Mouse (Mus musculus) bone marrow, adult 2 months (tissue): Measurements from ENCODE around the gene Tcte2. TPM values are rescaled to one million over a fixed set of nuclear protein-coding genes. Genes with fewer than 3 reads are reported as not detected.

Experiments
- H3K27ac ChIP-seq: fragments of 200-500 bp; 2 replicates; pipeline ENCODE4 v1.5.1; 2012; ENCODE audit warnings: low read depth, mild to moderate bottlenecking, control low read depth, inconsistent platforms, low read length; ENCODE audit not compliant: control insufficient read depth, poor library complexity, insufficient read depth
- H3K4me1 ChIP-seq: fragments of 200-500 bp; 2 replicates; pipeline ENCODE4 v1.6.1; 2011; ENCODE audit warnings: low read length; ENCODE audit not compliant: control insufficient read depth, insufficient read depth
- H3K4me3 ChIP-seq: fragments of 200-500 bp; replicated peaks from 2 replicates; pipeline ENCODE3; 2011; ENCODE audit warnings: mild to moderate bottlenecking, low read depth, low read length, control low read depth; ENCODE audit not compliant: control insufficient read depth
- CTCF ChIP-seq: fragments of 200-500 bp; IDR thresholded peaks from 2 replicates; pipeline ENCODE4 v1.5.1; 2011; ENCODE audit warnings: low read length, control low read depth; ENCODE audit not compliant: control insufficient read depth, insufficient read depth
- POLR2A ChIP-seq: fragments of 200-500 bp; IDR thresholded peaks from 2 replicates; pipeline ENCODE4 v1.6.1; 2011; ENCODE audit warnings: low read depth, mild to moderate bottlenecking, control low read depth, low read length, borderline replicate concordance; ENCODE audit not compliant: control insufficient read depth
- WGBS: fragments of 180-500 bp; shearing (Covaris S2); methylation state at CpG from one replicate; pipeline ENCODE4 v1.1.7; 2018; 5-methylcytosine and 5-hydroxymethylcytosine counted together
- polyA plus RNA-seq: library from polyadenylated mRNA; stranded (reverse); fragments of >200 nt; gene quantifications from 2 replicates; pipeline ENCODE4 v1.2.4, GENCODE M21; 2011; ENCODE audit warnings: low replicate concordance; ENCODE audit not compliant: missing spikeins, insufficient read depth, insufficient read length

The Tcte2 gene
- polyA plus RNA-seq, 1 experiment, result 4.1 TPM

- WGBS, result 23% methylated on average over 4 of the region's 4 CpGs
- no peak overlapping the region for H3K27ac ChIP-seq
- TF ChIP-seq POLR2A (no peak), CTCF (no peak)
These were observed 36.5 kb downstream of the Tcte2 start for GRCm38 (mm10) chr17:13725004-13725550.

GRCm38 (mm10) chr17:13722434-13722833, 39.2 kb downstream of the Tcte2 start:
- TF ChIP-seq CTCF, result no peak
- TF ChIP-seq POLR2A, result no peak
- no peaks in the 10 kb centered on the region for H3K4me1 ChIP-seq
- WGBS, result 77% methylated on average over 2 of the region's 2 CpGs
- H3K4me3 ChIP-seq, result no peak overlapping the region
- no peak overlapping the region for H3K27ac ChIP-seq

More at GRCm38 (mm10) chr17:13725004-13725550, 36.5 kb downstream of the Tcte2 start:
- no peaks in the 10 kb centered on the region for H3K4me1 ChIP-seq
- no peak overlapping the region for H3K4me3 ChIP-seq

- 74% methylated on average over 2 of the region's 2 CpGs for WGBS
- no peaks in the 10 kb centered on the region for H3K4me1 ChIP-seq
- TF ChIP-seq POLR2A (no peak), CTCF (no peak)
These were observed 40.3 kb downstream of the Tcte2 start for GRCm38 (mm10) chr17:13721372-13721771.

GRCm38 (mm10) chr17:13720187-13720586, 41.4 kb downstream of the Tcte2 start:
- 86% methylated on average over 5 of the region's 5 CpGs for WGBS
- H3K4me1 ChIP-seq, result no peaks in the 10 kb centered on the region

More at GRCm38 (mm10) chr17:13721372-13721771, 40.3 kb downstream of the Tcte2 start:
- no peak overlapping the region for H3K27ac ChIP-seq
- H3K4me3 ChIP-seq, result no peak overlapping the region

GRCm38 (mm10) chr17:13717428-13717827, 44.2 kb downstream of the Tcte2 start:
- no peak overlapping the region for H3K4me3 ChIP-seq
- TF ChIP-seq CTCF (no peak), POLR2A (no peak)
- 89% methylated on average over 11 of the region's 11 CpGs for WGBS
- no peak overlapping the region for H3K27ac ChIP-seq
- no peaks in the 10 kb centered on the region for H3K4me1 ChIP-seq

More at GRCm38 (mm10) chr17:13720187-13720586, 41.4 kb downstream of the Tcte2 start:
- no peak for TF ChIP-seq CTCF
- no peak for TF ChIP-seq POLR2A
- Histone ChIP-seq H3K4me3 (no peak overlapping the region), H3K27ac (no peak overlapping the region)

GRCm38 (mm10) chr17:13716336-13716735, 45.3 kb downstream of the Tcte2 start:
- 91% methylated on average over 6 of the region's 6 CpGs for WGBS
- H3K4me3 ChIP-seq, result no peak overlapping the region
- TF ChIP-seq CTCF (no peak), POLR2A (no peak)
- no peaks in the 10 kb centered on the region for H3K4me1 ChIP-seq
- no peak overlapping the region for H3K27ac ChIP-seq

- Histone ChIP-seq H3K4me1 (no peaks in the 10 kb centered on the region), H3K27ac (no peak overlapping the region), H3K4me3 (no peak overlapping the region)
- WGBS, result 31% methylated on average over 9 of the region's 9 CpGs
- no peak for TF ChIP-seq CTCF
- no peak for TF ChIP-seq POLR2A
These were observed 46.1 kb downstream of the Tcte2 start for GRCm38 (mm10) chr17:13715511-13715910.

GRCm38 (mm10) chr17:13714654-13715053, 47.0 kb downstream of the Tcte2 start:
- 79% methylated on average over 4 of the region's 4 CpGs for WGBS

GRCm38 (mm10) chr17:13714128-13714527, 47.5 kb downstream of the Tcte2 start:
- Histone ChIP-seq H3K4me1 (no peaks in the 10 kb centered on the region), H3K27ac (no peak overlapping the region), H3K4me3 (no peak overlapping the region)
- WGBS, result 83% methylated on average over 4 of the region's 4 CpGs
- TF ChIP-seq POLR2A (no peak), CTCF (no peak)

More at GRCm38 (mm10) chr17:13714654-13715053, 47.0 kb downstream of the Tcte2 start:
- TF ChIP-seq POLR2A (no peak), CTCF (no peak)
- Histone ChIP-seq H3K27ac (no peak overlapping the region), H3K4me1 (no peaks in the 10 kb centered on the region), H3K4me3 (no peak overlapping the region)
